Mouse (Mus musculus) kidney, postnatal 4 days (tissue): Measurements from ENCODE around the gene Gm9887.
A peak's percentile ranks its signal among the peaks of the same experiment; 100 is the strongest.
"Not testable (repeated sequence)": the region's sequence is repeated elsewhere in the genome, so short reads cannot be mapped to it uniquely, and the experiment has no call there.

Source experiments
- DNase-seq, 2 experiments: peaks; one replicate each; pipeline ENCODE4 v3.0.0; 2021; ENCODE audit warnings: mixed read lengths in 2 of 2

Gene Gm9887

DNA sequence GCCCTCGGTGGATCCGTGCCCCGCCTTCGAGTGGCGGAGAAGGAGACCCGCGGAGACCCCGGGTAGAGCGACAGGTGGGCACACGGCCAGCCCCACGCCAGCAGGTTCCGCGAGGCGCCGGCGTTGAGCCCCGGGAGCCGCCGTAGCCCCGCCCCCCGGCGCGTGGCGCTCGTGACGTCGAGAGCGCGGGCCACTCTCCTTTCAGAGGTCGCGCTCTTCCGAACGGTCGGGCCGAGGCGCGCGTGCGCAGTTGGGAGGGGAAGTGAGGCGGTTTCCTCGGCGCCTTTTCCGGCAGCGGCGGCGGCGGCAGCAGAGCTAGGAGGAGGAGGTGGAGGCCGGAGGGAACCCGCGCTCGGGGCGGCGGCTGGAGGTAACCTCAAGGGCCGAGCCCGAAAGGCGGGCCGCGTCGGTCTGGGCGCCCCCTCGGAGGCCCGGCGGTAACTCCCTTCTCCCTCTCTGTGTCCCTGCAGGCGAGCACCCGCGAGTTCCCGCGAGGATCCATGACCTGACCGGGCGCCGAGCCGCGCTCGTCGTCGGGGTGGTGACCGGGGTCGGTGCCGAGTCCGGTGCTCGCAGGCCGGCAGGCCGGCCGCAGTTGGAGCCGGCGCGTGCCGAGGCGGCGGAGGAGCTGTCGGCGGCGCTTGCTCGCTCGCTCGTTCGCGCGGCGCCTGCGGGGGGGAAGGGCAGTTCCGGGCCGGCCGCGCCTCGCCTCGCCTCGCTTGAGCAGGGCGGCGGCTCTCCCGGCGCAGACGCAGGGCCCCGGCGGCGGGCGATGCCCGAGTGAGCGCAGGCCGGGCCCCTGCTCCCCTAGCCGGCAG, at the start of gene Gm9887, which contains the start of gene Arf6:
Gm9887 (minus strand) TSS at position 605 of the 818 bp plus-strand sequence.
Arf6 (plus strand) TSS at position 297 of the 818 bp plus-strand sequence.
- peak; percentile 99 for DNase-seq

- no peak for DNase-seq
These were observed 48.5 kb upstream of the Gm9887 start for GRCm38 (mm10) chr12:69420716-69421115.

GRCm38 (mm10) chr12:69419606-69420005, 47.3 kb upstream of the Gm9887 start:
- peak in 1 of 2 experiments; percentile 41 for DNase-seq

- DNase-seq: peak; percentile 46 to 62
These were observed 46.9 kb upstream of the Gm9887 start for GRCm38 (mm10) chr12:69419017-69419605.

- DNase-seq: peak in 1 of 2 experiments; percentile 49
These were observed 46.3 kb upstream of the Gm9887 start for GRCm38 (mm10) chr12:69418606-69419005.

GRCm38 (mm10) chr12:69417701-69418291, 45.5 kb upstream of the Gm9887 start:
- DNase-seq: peak in 1 of 2 experiments; percentile 42

GRCm38 (mm10) chr12:69416793-69417192, 44.5 kb upstream of the Gm9887 start:
- DNase-seq: no peak

GRCm38 (mm10) chr12:69414826-69415572, 42.7 kb upstream of the Gm9887 start:
- DNase-seq: no peak

DNA sequence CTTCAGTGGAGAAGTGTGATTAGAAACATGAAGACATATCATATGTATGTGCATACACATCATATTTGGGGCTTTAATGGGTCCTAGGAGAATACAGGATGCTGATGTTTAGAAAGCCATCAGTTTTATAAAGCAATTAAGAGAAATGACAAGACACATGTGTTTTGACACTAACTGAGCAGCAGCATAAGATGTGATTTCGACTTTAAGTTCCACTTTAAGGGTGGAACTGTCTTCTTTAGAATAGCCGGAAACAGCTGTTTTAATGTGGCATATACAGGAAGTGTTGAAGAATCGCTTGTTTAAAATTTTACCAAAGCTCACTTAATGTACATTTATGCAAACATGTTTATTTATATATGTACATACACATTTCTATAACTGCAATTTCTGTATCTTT, 41.0 kb upstream of the Gm9887 start:
- DNase-seq: no peak

DNA sequence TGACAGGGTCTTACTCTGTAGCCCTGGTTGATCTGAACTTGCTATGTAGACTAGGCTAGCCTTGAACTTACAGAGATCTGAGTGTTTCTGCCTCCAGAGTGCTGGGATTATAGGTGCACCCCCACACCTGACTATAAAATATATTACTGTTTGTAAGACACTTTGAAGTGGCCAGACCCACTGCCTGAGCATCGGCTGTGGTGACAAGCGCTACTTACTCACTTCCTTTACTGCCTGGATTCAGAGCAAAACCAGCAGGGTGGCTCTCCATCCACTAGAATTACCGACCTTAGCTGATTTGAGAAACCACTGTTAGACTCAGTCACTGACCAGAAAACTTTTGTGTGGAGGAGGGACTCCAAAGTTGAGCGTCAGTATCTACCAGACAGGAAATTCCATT, 39.7 kb upstream of the Gm9887 start:
- no peak for DNase-seq

DNA sequence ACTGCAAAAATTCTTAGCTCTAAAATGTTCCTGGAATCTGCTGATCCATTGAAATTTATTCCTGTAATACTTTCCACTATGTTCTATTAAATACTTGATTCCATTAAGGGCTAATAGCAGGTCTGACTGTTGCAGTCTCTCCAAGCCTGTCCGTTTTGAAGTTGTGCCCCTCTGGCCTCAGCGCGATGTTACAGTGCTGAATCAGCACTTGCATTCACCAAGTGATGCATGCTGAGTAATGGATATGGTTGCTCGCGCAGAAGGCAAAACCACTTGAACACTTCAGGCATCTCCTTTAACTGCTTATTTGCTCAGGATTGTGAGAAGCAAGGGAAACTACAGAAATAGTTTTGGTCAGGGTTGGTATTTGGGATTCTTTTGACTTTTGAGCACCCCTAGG, 38.5 kb upstream of the Gm9887 start:
- no peak for DNase-seq

GRCm38 (mm10) chr12:69402594-69403167, 30.4 kb upstream of the Gm9887 start:
- no peak for DNase-seq

GRCm38 (mm10) chr12:69402100-69402499, 29.8 kb upstream of the Gm9887 start:
- DNase-seq: no peak

DNA sequence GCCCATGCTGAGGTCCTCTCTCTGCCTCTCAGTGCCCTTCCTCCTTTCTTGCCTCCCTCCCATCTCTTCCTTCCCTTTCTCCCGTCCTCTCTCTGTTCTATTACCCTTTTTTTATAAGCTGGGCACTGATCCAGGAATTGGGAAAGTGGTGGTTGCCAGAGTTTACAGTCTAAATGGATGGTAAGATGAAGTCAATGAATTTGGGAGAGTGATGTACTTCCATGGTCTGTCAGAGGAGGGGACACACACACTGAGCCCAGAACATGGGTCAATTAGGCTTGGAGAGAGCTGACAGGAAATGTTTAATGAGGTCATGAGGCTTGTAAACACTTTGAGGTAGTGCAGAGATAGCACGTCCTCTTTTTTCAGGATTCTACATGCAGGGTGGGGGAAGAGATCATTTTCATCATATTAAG, 28.6 kb upstream of the Gm9887 start:
- no peak for DNase-seq

GRCm38 (mm10) chr12:69400367-69400766, 28.1 kb upstream of the Gm9887 start:
- no peak for DNase-seq

- no peak for DNase-seq
These were observed 22.2 kb upstream of the Gm9887 start for GRCm38 (mm10) chr12:69394456-69394855.

GRCm38 (mm10) chr12:69393076-69393475, 20.8 kb upstream of the Gm9887 start:
- DNase-seq: no peak

- no peak for DNase-seq
These were observed 17.9 kb upstream of the Gm9887 start for GRCm38 (mm10) chr12:69390000-69390698.

DNA sequence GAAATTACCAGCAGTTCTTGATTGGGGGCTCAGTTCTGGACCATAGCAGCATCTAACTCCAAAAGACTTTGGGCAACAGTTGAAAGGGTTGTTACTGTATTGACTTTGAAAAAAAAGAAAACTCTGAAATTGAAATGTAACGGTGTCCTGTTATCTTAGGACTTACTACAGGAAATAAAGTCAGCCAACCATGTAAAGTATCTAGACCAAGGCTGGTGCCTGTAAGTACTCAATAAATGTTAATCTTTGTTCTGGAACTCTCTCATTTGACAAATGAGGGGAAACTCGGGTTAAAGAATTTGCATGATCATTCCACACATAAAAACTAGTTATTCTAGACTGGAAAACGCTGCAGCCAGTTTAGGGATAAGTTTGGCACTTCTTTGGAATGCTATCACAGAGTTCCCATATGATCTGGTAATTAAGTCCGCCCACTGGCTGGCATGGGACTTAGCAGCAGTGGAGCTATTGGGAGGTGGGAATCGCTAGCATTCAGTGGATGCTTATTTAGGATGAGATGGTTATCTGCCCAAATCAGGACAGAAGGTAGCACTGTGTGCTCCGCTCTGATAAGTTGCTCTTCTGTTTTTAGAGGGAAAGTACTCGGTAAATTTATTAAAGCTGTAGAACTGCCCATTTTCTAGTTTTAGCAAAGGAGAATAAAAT, 17.1 kb upstream of the Gm9887 start:
- no peak for DNase-seq

- DNase-seq: no peak
These were observed 16.1 kb upstream of the Gm9887 start for GRCm38 (mm10) chr12:69388321-69388869.

DNA sequence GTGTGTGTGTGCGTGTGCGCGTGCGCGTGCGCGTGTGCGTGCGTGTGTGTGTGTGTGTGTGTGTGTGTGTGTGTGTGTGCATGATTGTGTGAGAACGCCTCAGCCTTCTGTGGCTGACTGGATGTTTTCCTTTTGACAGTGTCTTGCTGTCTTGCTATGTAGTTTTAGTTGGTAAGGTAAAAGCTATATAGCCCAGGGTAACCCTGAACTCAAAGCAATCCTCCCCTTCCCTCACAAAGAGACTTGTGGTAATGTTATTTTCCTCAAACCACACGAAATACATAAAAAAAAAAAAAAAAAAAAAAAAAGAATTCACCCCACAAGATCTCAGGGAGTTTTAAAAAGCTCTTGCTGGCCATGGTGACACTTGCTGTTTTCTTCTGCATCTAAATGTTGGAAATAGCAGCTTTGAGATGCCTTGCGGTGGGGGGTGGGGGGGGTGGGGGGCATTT, 14.0 kb upstream of the Gm9887 start:
- DNase-seq: not testable (repeated sequence)
